Mouse (Mus musculus) CH12.LX (cell line): ENCODE measurements at regions not wholly inside any gene's neighbourhood (a gene's known extent, or its start where the extent isn't known, plus 50 kb on each side); places are given as distances from the start of the nearest gene placed in this dataset.

Source experiments
- DNase-seq: peaks from one replicate; pipeline ENCODE4 v3.0.0-alpha.2; 2013; ENCODE audit errors: extremely low read depth
- H3K27ac ChIP-seq: 2 replicates; pipeline ENCODE4 v1.5.1; 2012; ENCODE audit warnings: low read depth, mild to moderate bottlenecking, control low read depth, moderate library complexity; ENCODE audit not compliant: insufficient read depth
- H3K27me3 ChIP-seq: replicated peaks from 2 replicates; pipeline ENCODE3; 2012; ENCODE audit warnings: inconsistent platforms
- H3K36me3 ChIP-seq, 2 experiments: replicated peaks in 1 of 2; 2 replicates each; pipeline versions ENCODE3 to v1.6.1; 2012; ENCODE audit warnings: inconsistent platforms in 1 of 2, low read length in 1 of 2, mild to moderate bottlenecking in 1 of 2, mixed read lengths in 1 of 2, moderate library complexity in 1 of 2; ENCODE audit not compliant: control insufficient read depth in 1 of 2, insufficient read depth in 1 of 2
- H3K4me1 ChIP-seq, 2 experiments: 2 replicates each; pipeline ENCODE4 v1.6.1; 2012; ENCODE audit warnings: inconsistent platforms in 1 of 2, moderate library complexity in 1 of 2; ENCODE audit not compliant: insufficient read depth in 2 of 2, control insufficient read depth in 1 of 2
- H3K4me2 ChIP-seq: 2 replicates; pipeline ENCODE4 v1.6.1; 2012; ENCODE audit warnings: low read depth, mild to moderate bottlenecking, control low read depth; ENCODE audit not compliant: poor library complexity, insufficient read depth, severe bottlenecking
- H3K4me3 ChIP-seq, 3 experiments: fragments of 150-350 bp in 1 of 3; sonication (generic) in 1 of 3; replicated peaks in 1 of 3; 2 replicates each; pipeline versions ENCODE3 to v1.5.1; 2011 to 2012; ENCODE audit warnings: low read depth in 2 of 3, low read length in 2 of 3, mild to moderate bottlenecking in 2 of 3, moderate library complexity in 2 of 3, control low read depth in 1 of 3, improper control_type of control experiment in 1 of 3, inconsistent platforms in 1 of 3, mixed read lengths in 1 of 3; ENCODE audit not compliant: poor library complexity in 1 of 3
- H3K79me2 ChIP-seq: replicated peaks from 2 replicates; pipeline ENCODE4 v1.6.1; 2012; ENCODE audit warnings: mild to moderate bottlenecking, moderate library complexity; ENCODE audit not compliant: control insufficient read depth, poor library complexity, insufficient read depth, severe bottlenecking; ENCODE audit errors: extremely low read depth
- H3K9ac ChIP-seq: 2 replicates; pipeline ENCODE4 v1.6.1; 2012; ENCODE audit warnings: low read depth, mild to moderate bottlenecking, control low read depth, moderate library complexity; ENCODE audit not compliant: insufficient read depth
- H3K9me3 ChIP-seq: replicated peaks from 2 replicates; pipeline ENCODE3; 2012; ENCODE audit warnings: low read length, inconsistent platforms, mixed read lengths
- BHLHE40 ChIP-seq: IDR thresholded peaks from 2 replicates; pipeline ENCODE4 v1.6.1; 2011; ENCODE audit warnings: mild to moderate bottlenecking, low read depth, low read length, improper control_type of control experiment
- CHD1 ChIP-seq: IDR thresholded peaks from 2 replicates; pipeline ENCODE4 v1.6.1; 2012; ENCODE audit warnings: low read depth, low read length, improper control_type of control experiment, inconsistent platforms
- E2F4 ChIP-seq: IDR thresholded peaks from 2 replicates; pipeline ENCODE4 v1.6.1; 2011; ENCODE audit warnings: low read depth, low read length, improper control_type of control experiment; ENCODE audit not compliant: insufficient replicate concordance
- ELF1 ChIP-seq: IDR thresholded peaks from 2 replicates; pipeline ENCODE4 v1.6.1; 2014; ENCODE audit warnings: low read depth, mild to moderate bottlenecking, inconsistent platforms, low read length, improper control_type of control experiment
- ETS1 ChIP-seq: conservative IDR thresholded peaks from 2 replicates; pipeline ENCODE4 v1.6.1; 2012; ENCODE audit warnings: low read depth, mild to moderate bottlenecking, inconsistent platforms, low read length, improper control_type of control experiment, moderate library complexity
- GABPA ChIP-seq: IDR thresholded peaks from 2 replicates; pipeline ENCODE4 v1.6.1; 2012; ENCODE audit warnings: low read depth, low read length, improper control_type of control experiment, inconsistent platforms; ENCODE audit not compliant: insufficient replicate concordance
- IRF4 ChIP-seq: IDR thresholded peaks from 2 replicates; pipeline ENCODE4 v1.6.1; 2014; ENCODE audit warnings: low read depth, mild to moderate bottlenecking, inconsistent platforms, low read length, improper control_type of control experiment
- KAT2A ChIP-seq: IDR thresholded peaks from 2 replicates; pipeline ENCODE4 v1.6.1; 2012; ENCODE audit warnings: low read length, improper control_type of control experiment, inconsistent platforms; ENCODE audit not compliant: insufficient replicate concordance
- MAFK ChIP-seq: IDR thresholded peaks from 2 replicates; pipeline ENCODE4 v1.6.1; 2011; ENCODE audit warnings: low read length, improper control_type of control experiment; ENCODE audit not compliant: insufficient replicate concordance
- MAX ChIP-seq: IDR thresholded peaks from 2 replicates; pipeline ENCODE4 v1.6.1; 2011; ENCODE audit warnings: low read length, improper control_type of control experiment
- MAZ ChIP-seq: IDR thresholded peaks from 2 replicates; pipeline ENCODE4 v1.6.1; 2012; ENCODE audit warnings: low read depth, mild to moderate bottlenecking, inconsistent platforms, low read length, improper control_type of control experiment, moderate library complexity
- MEF2A ChIP-seq: IDR thresholded peaks from 2 replicates; pipeline ENCODE4 v1.6.1; 2014; ENCODE audit warnings: low read depth, mild to moderate bottlenecking, inconsistent platforms, low read length, improper control_type of control experiment, borderline replicate concordance
- MXI1 ChIP-seq: IDR thresholded peaks from 2 replicates; pipeline ENCODE4 v1.6.1; 2011; ENCODE audit warnings: mild to moderate bottlenecking, low read depth, low read length, improper control_type of control experiment
- MYC ChIP-seq: IDR thresholded peaks from 2 replicates; pipeline ENCODE4 v1.6.1; 2011; ENCODE audit warnings: low read depth, mild to moderate bottlenecking, improper control_type of control experiment, low read length
- NELFE ChIP-seq: IDR thresholded peaks from 2 replicates; pipeline ENCODE4 v1.6.1; 2011; ENCODE audit warnings: low read depth, low read length, improper control_type of control experiment
- NRF1 ChIP-seq: IDR thresholded peaks from 2 replicates; pipeline ENCODE4 v1.6.1; 2014; ENCODE audit warnings: low read depth, mild to moderate bottlenecking, inconsistent platforms, low read length, improper control_type of control experiment, moderate library complexity
- POLR2AphosphoS2 ChIP-seq: IDR thresholded peaks from 2 replicates; pipeline ENCODE4 v1.6.1; 2011; ENCODE audit warnings: low read depth, low read length, improper control_type of control experiment
- RAD21 ChIP-seq: IDR thresholded peaks from 2 replicates; pipeline ENCODE4 v1.6.1; 2011; ENCODE audit warnings: low read depth, mild to moderate bottlenecking, low read length, improper control_type of control experiment, moderate library complexity
- RCOR1 ChIP-seq: conservative IDR thresholded peaks from 2 replicates; pipeline ENCODE4 v1.6.1; 2012; ENCODE audit warnings: low read depth, mild to moderate bottlenecking, inconsistent platforms, low read length, improper control_type of control experiment
- SIN3A ChIP-seq: IDR thresholded peaks from 2 replicates; pipeline ENCODE4 v1.6.1; 2012; ENCODE audit warnings: low read length, improper control_type of control experiment, inconsistent platforms
- SMC3 ChIP-seq: IDR thresholded peaks from 2 replicates; pipeline ENCODE4 v1.6.1; 2011; ENCODE audit warnings: low read depth, low read length, improper control_type of control experiment
- TBP ChIP-seq: conservative IDR thresholded peaks from 2 replicates; pipeline ENCODE4 v1.6.1; 2011; ENCODE audit warnings: low read depth, low read length, improper control_type of control experiment
- TCF12 ChIP-seq: IDR thresholded peaks from 2 replicates; pipeline ENCODE4 v1.6.1; 2014; ENCODE audit warnings: low read depth, mild to moderate bottlenecking, inconsistent platforms, low read length, improper control_type of control experiment
- UBTF ChIP-seq: IDR thresholded peaks from 2 replicates; pipeline ENCODE4 v1.6.1; 2012; ENCODE audit warnings: low read depth, mild to moderate bottlenecking, inconsistent platforms, low read length, improper control_type of control experiment, moderate library complexity
- USF1 ChIP-seq: IDR thresholded peaks from 2 replicates; pipeline ENCODE4 v1.6.1; 2014; ENCODE audit warnings: low read depth, mild to moderate bottlenecking, inconsistent platforms, low read length, improper control_type of control experiment
- ZC3H11A ChIP-seq: IDR thresholded peaks from 2 replicates; pipeline ENCODE4 v1.6.1; 2012; ENCODE audit warnings: low read depth, mild to moderate bottlenecking, inconsistent platforms, low read length, improper control_type of control experiment
- ZMIZ1 ChIP-seq: IDR thresholded peaks from 2 replicates; pipeline ENCODE4 v1.6.1; 2012; ENCODE audit warnings: low read depth, mild to moderate bottlenecking, inconsistent platforms, low read length, improper control_type of control experiment
- ZNF384 ChIP-seq: IDR thresholded peaks from 2 replicates; pipeline ENCODE4 v1.6.1; 2012; ENCODE audit warnings: low read depth, low read length, improper control_type of control experiment, inconsistent platforms
- dilution Hi-C: fragments of 300-500 bp; cut with MboI; formaldehyde crosslinking; loops from 2 replicates; pipeline ENCODE4 v1.14.3; 2020; ENCODE audit warnings: low sequenced_read_pairs; ENCODE audit not compliant: extremely low pct_unique_long_range_greater_than_20kb, extremely low pct_ligation_motif_present
- in situ Hi-C: fragments of 300-500 bp; cut with MboI; formaldehyde crosslinking; loops from 3 replicates; pipeline ENCODE4 v1.14.3; 2019; ENCODE audit warnings: low sequenced_read_pairs, low pct_ligation_motif_present, low pct_unique_long_range_greater_than_20kb, mixed read lengths

DNA sequence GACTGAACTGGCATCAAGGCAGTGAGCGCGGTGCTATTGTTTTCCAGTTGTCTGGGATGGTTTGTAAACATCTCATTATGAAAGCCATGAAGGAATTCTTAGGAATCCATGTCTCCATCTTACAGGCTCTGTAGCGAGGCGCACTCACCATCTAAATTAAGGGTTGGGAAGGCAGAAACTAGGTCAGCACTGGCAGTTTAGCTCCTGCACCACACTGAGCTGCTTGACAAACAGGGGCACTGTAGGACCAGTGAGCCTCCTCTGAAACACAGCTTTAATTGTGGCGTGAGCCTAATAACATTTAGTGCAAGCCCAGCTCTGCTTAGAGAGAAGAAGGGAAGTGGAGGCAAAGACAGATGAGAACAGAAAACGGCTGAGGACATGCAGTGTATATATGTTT is 387.1 kb upstream of the Slc35b3 start:
- in situ Hi-C loops = no loop called here
- dilution Hi-C loops = no loop called here

GRCm38 (mm10) chr13:39334874-39335273 is 374.2 kb upstream of the Slc35b3 start:
- H3K4me1 ChIP-seq = no peaks in the 10 kb centered on the region
- DNase-seq = no peak
- no peaks in the 10 kb centered on the region for H3K9me3 ChIP-seq
- H3K79me2 ChIP-seq = no peaks in the 10 kb centered on the region
- TF ChIP-seq MXI1 (no peak), USF1 (no peak), ZMIZ1 (no peak), UBTF (no peak), MEF2A (no peak), TBP (no peak), NRF1 (no peak), KAT2A (no peak), RCOR1 (no peak), RAD21 (no peak), SIN3A (no peak), CHD1 (no peak), MYC (no peak), TCF12 (no peak), MAFK (no peak), E2F4 (no peak), MAZ (no peak), ZNF384 (no peak), ELF1 (no peak), BHLHE40 (no peak)
- H3K27ac ChIP-seq = no peak overlapping the region
- in situ Hi-C loops (no loop called here), dilution Hi-C loops (no loop called here)
- no peaks in the 10 kb centered on the region for H3K36me3 ChIP-seq
- H3K9ac ChIP-seq = no peak overlapping the region
- no peaks in the 10 kb centered on the region for H3K27me3 ChIP-seq
- H3K4me2 ChIP-seq = no peak overlapping the region
- H3K4me3 ChIP-seq = no peak overlapping the region

More for the DNA sequence above, 387.1 kb upstream of the Slc35b3 start:
- Histone ChIP-seq H3K9ac (no peak overlapping the region), H3K4me2 (no peak overlapping the region), H3K36me3 (no peaks in the 10 kb centered on the region), H3K4me1 (no peaks in the 10 kb centered on the region), H3K9me3 (no peaks in the 10 kb centered on the region), H3K27ac (no peak overlapping the region), H3K79me2 (no peaks in the 10 kb centered on the region), H3K4me3 (no peak overlapping the region), H3K27me3 (no peaks in the 10 kb centered on the region)
- TF ChIP-seq ZNF384 = no peak
- TF ChIP-seq POLR2AphosphoS2 = no peak
- TF ChIP-seq ETS1 = no peak
- no peak for TF ChIP-seq BHLHE40
- TF ChIP-seq SMC3 = no peak
- TF ChIP-seq NELFE = no peak
- TF ChIP-seq IRF4 = no peak
- TF ChIP-seq RCOR1 = no peak
- TF ChIP-seq MEF2A = no peak
- no peak for TF ChIP-seq CHD1
- TF ChIP-seq GABPA = no peak
- TF ChIP-seq MAX = no peak
- no peak for TF ChIP-seq ZMIZ1
- TF ChIP-seq ZC3H11A = no peak
- TF ChIP-seq USF1 = no peak
- TF ChIP-seq KAT2A = no peak
- DNase-seq = no peak
